Mouse (Mus musculus) liver, embryonic 14.5 days (tissue): ENCODE measurements around the gene Rapgef3. TPM values are rescaled to one million over a fixed set of nuclear protein-coding genes. Genes with fewer than 3 reads are reported as not detected.

ENCODE experiments used
- ATAC-seq: fragments of 200-750 bp; cut with Nextera tagmentation; 2 replicates; pipeline ENCODE4 v1.8.0; 2017; ENCODE audit warnings: moderate number of reproducible peaks, mild to moderate bottlenecking, moderate library complexity; ENCODE audit not compliant: insufficient read depth
- DNase-seq, 3 experiments: peaks; one replicate each; pipeline ENCODE4 v3.0.0-alpha.2; 2012 to 2013; ENCODE audit warnings: low read depth in 3 of 3, low spot score in 3 of 3
- H3K27ac ChIP-seq: fragments of 300-500 bp; sonication (generic); 2 replicates; pipeline ENCODE4 v1.5.1; 2014; ENCODE audit warnings: moderate library complexity, mild to moderate bottlenecking, control low read depth, inconsistent platforms
- H3K27me3 ChIP-seq: fragments of 300-500 bp; sonication (generic); 2 replicates; pipeline ENCODE4 v1.6.1; 2014; ENCODE audit warnings: mild to moderate bottlenecking, low read length, moderate library complexity; ENCODE audit not compliant: control insufficient read depth, insufficient read depth
- H3K36me3 ChIP-seq: fragments of 300-500 bp; sonication (generic); replicated peaks from 2 replicates; pipeline ENCODE4 v1.6.1; 2014; ENCODE audit warnings: low read depth; ENCODE audit not compliant: control insufficient read depth, insufficient read depth
- H3K4me1 ChIP-seq, 2 experiments: fragments of 200-500 bp in 1 of 2; fragments of 300-500 bp in 1 of 2; sonication (generic) in 1 of 2; replicated peaks; 2 replicates each; pipeline ENCODE4 v1.6.1; 2012 to 2014; ENCODE audit warnings: antibody characterized with exemption in 1 of 2, inconsistent platforms in 1 of 2, low read length in 1 of 2; ENCODE audit not compliant: control insufficient read depth in 2 of 2, insufficient read depth in 2 of 2
- H3K4me2 ChIP-seq: fragments of 300-500 bp; sonication (generic); 2 replicates; pipeline ENCODE4 v1.6.1; 2014; ENCODE audit warnings: low read depth, mild to moderate bottlenecking, control low read depth, moderate library complexity
- H3K4me3 ChIP-seq, 2 experiments: fragments of 200-500 bp in 1 of 2; fragments of 300-500 bp in 1 of 2; sonication (generic) in 1 of 2; 2 replicates each; pipeline ENCODE4 v1.5.1; 2012 to 2014; ENCODE audit warnings: low read depth in 2 of 2, low read length in 2 of 2, mild to moderate bottlenecking in 2 of 2, control low read depth in 1 of 2, inconsistent platforms in 1 of 2, moderate library complexity in 1 of 2; ENCODE audit not compliant: insufficient read depth in 1 of 2
- H3K9ac ChIP-seq: fragments of 300-500 bp; sonication (generic); replicated peaks from 2 replicates; pipeline ENCODE4 v1.6.1; 2014; ENCODE audit warnings: mild to moderate bottlenecking, control low read depth, moderate library complexity
- H3K9me3 ChIP-seq: fragments of 300-500 bp; sonication (generic); 2 replicates; pipeline ENCODE4 v1.6.1; 2016; ENCODE audit warnings: low read length, mixed read lengths; ENCODE audit not compliant: control insufficient read depth
- CTCF ChIP-seq: IDR thresholded peaks from 2 replicates; pipeline ENCODE4 v1.5.1; 2016; ENCODE audit warnings: antibody characterized with exemption, low read depth, control low read depth
- EP300 ChIP-seq: IDR thresholded peaks from 2 replicates; pipeline ENCODE4 v1.6.1; 2016; ENCODE audit warnings: antibody characterized with exemption, low read depth
- WGBS: fragments of 180-500 bp; shearing (Covaris S2); extraction: QIAGEN DNeasy Blood & Tissue Kit; methylation state at CpG from one replicate; pipeline ENCODE4 v1.1.7; 2014; ENCODE audit not compliant: insufficient replicate concordance; 5-methylcytosine and 5-hydroxymethylcytosine counted together
- polyA plus RNA-seq, 2 experiments: library from polyadenylated mRNA; depleted of rRNA in 1 of 2; stranded (reverse) in 1 of 2; unstranded in 1 of 2; fragments of >200 nt; fragmentation: Nextera tagmentation in 1 of 2; extraction: Ambion mirVana in 1 of 2; gene quantifications; 2 replicates each; pipeline versions ENCODE4 v1.2.1 to v1.2.3; 2012 to 2014

Gene Rapgef3
- polyA plus RNA-seq, 2 experiments = 0.84 to 2.2 TPM

DNA sequence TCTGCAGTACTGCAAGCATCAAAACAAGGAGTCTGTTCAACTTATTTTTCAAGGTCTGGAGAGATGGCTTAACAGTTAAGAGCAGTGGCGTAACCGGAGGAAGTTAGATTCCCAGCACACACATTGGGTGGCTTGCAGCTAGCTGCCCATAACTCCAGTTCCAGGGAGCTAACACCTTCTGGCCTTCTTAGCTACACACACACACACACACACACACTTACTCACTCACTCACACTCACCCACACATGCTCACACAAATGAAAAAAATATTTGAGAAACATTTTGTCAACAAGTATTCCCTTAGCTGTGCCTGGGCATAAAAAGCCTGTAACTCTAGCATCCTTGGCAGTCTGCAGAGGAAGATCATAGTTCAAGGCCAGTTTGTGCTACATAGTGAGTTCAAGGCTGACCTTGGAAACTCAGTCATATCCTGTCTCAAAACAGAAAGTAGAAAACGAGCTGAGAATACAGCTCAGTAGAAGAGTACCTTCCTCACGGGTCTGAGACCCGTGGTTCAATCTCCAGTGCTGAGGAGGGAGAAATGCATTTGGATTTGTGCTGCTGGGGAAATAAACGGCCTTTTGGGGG lies 42.5 kb downstream of the Rapgef3 start:
- Histone ChIP-seq H3K9ac (no peak overlapping the region), H3K27ac (no peak overlapping the region), H3K27me3 (no peaks in the 10 kb centered on the region), H3K4me2 (no peak overlapping the region), H3K4me3 (no peak overlapping the region), H3K4me1 (no peaks in the 10 kb centered on the region), H3K36me3 (no peaks in the 10 kb centered on the region), H3K9me3 (no peaks in the 10 kb centered on the region)
- DNase-seq (no peak), ATAC-seq (no peak)
- TF ChIP-seq EP300 = no peak
- no peak for TF ChIP-seq CTCF
- 37% methylated on average over 6 of the region's 6 CpGs for WGBS

DNA sequence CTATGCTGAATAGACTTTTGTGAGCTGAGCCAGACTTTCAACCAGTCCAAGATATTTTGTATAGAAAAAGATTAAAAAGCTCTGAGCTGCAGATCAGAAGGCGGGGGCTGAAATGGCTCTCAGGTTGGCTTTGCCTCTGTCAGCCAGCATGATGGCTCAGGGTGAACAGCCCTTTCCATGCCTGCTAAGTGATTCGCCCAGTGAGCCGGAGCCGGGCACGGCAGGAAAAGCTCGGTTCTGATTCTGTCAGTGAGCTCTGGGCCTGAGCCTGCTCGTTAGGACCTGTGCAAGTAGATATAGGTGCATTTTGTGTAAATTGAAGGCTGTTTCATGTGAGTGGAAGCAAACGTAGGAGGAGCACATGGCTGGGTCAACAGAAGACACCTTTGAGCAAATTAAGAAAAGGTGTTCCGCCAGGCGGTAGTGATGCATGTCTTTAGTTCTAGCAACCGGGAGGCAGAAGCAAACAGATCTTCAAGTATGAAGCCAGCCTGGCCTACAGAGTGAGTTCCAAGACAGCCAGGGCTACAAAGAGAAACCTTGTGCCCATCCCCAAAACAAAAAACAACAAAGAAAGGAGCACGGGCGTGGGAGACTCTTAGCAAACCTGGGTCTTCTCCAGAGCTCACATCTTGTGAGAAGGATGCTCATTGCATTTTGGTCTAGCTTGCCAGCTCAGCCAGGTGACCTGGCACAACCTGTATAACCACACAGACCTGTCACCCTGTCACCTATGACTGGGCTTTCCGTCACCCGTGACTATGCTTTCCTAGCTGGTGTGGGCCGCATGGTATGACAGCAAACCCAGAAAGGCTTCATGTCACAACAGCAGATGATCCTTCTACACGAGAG lies 43.2 kb downstream of the Rapgef3 start:
- Histone ChIP-seq H3K4me1 (no peaks in the 10 kb centered on the region), H3K27me3 (no peaks in the 10 kb centered on the region), H3K27ac (no peak overlapping the region), H3K4me2 (no peak overlapping the region), H3K4me3 (no peak overlapping the region), H3K9ac (no peak overlapping the region), H3K36me3 (no peaks in the 10 kb centered on the region), H3K9me3 (no peaks in the 10 kb centered on the region)
- ATAC-seq (no peak), DNase-seq (no peak)
- 68% methylated on average over 17 of the region's 17 CpGs for WGBS
- TF ChIP-seq CTCF (no peak), EP300 (no peak)

- no peak for DNase-seq
- no peaks in the 10 kb centered on the region for H3K4me1 ChIP-seq
- no peak overlapping the region for H3K27ac ChIP-seq
- H3K36me3 ChIP-seq = no peaks in the 10 kb centered on the region
- ATAC-seq = no peak
- no peaks in the 10 kb centered on the region for H3K9me3 ChIP-seq
- 73% methylated on average over 6 of the region's 6 CpGs for WGBS
- no peak overlapping the region for H3K4me2 ChIP-seq
- TF ChIP-seq CTCF = no peak
- no peak for TF ChIP-seq EP300
- no peak overlapping the region for H3K4me3 ChIP-seq
- H3K9ac ChIP-seq = no peak overlapping the region
- H3K27me3 ChIP-seq = no peaks in the 10 kb centered on the region
These were observed 44.0 kb downstream of the Rapgef3 start for GRCm38 (mm10) chr15:97723536-97724345.

GRCm38 (mm10) chr15:97721008-97721701 lies 46.6 kb downstream of the Rapgef3 start:
- Histone ChIP-seq H3K4me2 (no peak overlapping the region), H3K4me3 (no peak overlapping the region), H3K9ac (no peak overlapping the region), H3K36me3 (no peaks in the 10 kb centered on the region), H3K4me1 (no peaks in the 10 kb centered on the region), H3K9me3 (no peaks in the 10 kb centered on the region), H3K27ac (no peak overlapping the region), H3K27me3 (no peaks in the 10 kb centered on the region)
- DNase-seq (no peak), ATAC-seq (no peak)
- TF ChIP-seq CTCF (no peak), EP300 (no peak)
- WGBS = 56% methylated on average over 15 of the region's 15 CpGs
